28 mouse cellular contexts compared by ENCODE assay signal in the genomic region with DNA sequence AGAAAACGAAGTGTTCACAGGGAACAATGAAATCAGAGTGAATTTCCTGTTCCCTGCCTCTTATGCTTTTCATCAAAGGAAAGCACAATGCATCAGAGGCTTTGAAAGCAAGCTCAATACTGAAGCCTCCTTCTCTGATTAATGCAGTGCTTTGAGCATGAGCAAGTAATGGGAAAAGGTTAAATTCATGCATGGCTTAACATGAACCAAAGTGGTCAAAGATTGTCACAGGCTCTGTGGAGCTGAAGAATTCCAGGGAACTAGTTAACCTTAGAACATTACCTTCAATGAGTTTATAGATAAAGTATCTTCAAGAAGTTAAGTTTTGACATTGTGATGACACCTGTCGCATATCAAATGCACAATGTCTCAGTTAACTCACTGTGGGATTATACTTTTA.
DNase-seq lines count a peak whose midpoint lies in the region; ATAC-seq and TF ChIP-seq lines count a peak whose summit lies in the region.
"Had no signal": no experiment of that assay in that cellular context is flagged by ENCODE, and none has a peak within 500 bp of the region (broad histone marks: within the 10 kb centered on the region; RNA-seq: fewer than 3 reads in every experiment).

No protein-coding gene starts in this region.

- no peak for TF ChIP-seq EP300 in liver, postnatal 0 days (IDR thresholded peaks at IDR 0.05; ENCODE audit: low read depth)

- no peak overlapping the region for H3K9ac ChIP-seq in hindbrain, embryonic 11.5 days (ENCODE audit: low read depth, low read length)
- no peak overlapping the region for H3K9ac ChIP-seq in hindbrain, embryonic 14.5 days
- no peak overlapping the region for H3K9ac ChIP-seq in midbrain, embryonic 11.5 days (ENCODE audit: low read length)
- no peak overlapping the region for H3K9ac ChIP-seq in midbrain, embryonic 15.5 days
- H3K9ac ChIP-seq in kidney, postnatal 0 days (ENCODE audit: low read depth, low read length): no peak overlapping the region
- no peak overlapping the region for H3K9ac ChIP-seq in liver, postnatal 0 days (replicated peaks)
- H3K9ac ChIP-seq: embryonic facial prominence, embryonic 15.5 days; limb, embryonic 15.5 days; liver, embryonic 14.5 days; lung, embryonic 15.5 days; neural tube, embryonic 13.5 days had no signal

- H3K4me1 ChIP-seq in hindbrain, embryonic 11.5 days (replicated peaks; ENCODE audit: control insufficient read depth, insufficient read depth, low read length): no peaks in the 10 kb centered on the region
- H3K4me1 ChIP-seq in hindbrain, embryonic 14.5 days (replicated peaks; ENCODE audit: control insufficient read depth, insufficient read depth, low read length): no peaks in the 10 kb centered on the region
- H3K4me1 ChIP-seq in midbrain, embryonic 11.5 days (ENCODE audit: control insufficient read depth, insufficient read depth, low read length): no peaks in the 10 kb centered on the region
- no peaks in the 10 kb centered on the region for H3K4me1 ChIP-seq in midbrain, embryonic 15.5 days
- no peaks in the 10 kb centered on the region for H3K4me1 ChIP-seq in kidney, postnatal 0 days (replicated peaks; ENCODE audit: insufficient read depth, low read length)
- no peaks in the 10 kb centered on the region for H3K4me1 ChIP-seq in liver, postnatal 0 days (ENCODE audit: insufficient read depth)
- H3K4me1 ChIP-seq: embryonic facial prominence, embryonic 15.5 days; heart, embryonic 10.5 days; limb, embryonic 15.5 days; lung, embryonic 15.5 days; megakaryocyte, embryonic 14.5 days; neural tube, embryonic 13.5 days had no signal

- 63% methylated on average over 2 of the region's 2 CpGs for WGBS in hindbrain, embryonic 11.5 days
- 46% methylated on average over 2 of the region's 2 CpGs for WGBS in hindbrain, embryonic 14.5 days
- WGBS in midbrain, embryonic 11.5 days: 51% methylated on average over 2 of the region's 2 CpGs
- 46% methylated on average over 2 of the region's 2 CpGs for WGBS in midbrain, embryonic 15.5 days
- WGBS in kidney, postnatal 0 days: 50% methylated on average over 2 of the region's 2 CpGs
- 61% methylated on average over 2 of the region's 2 CpGs for WGBS in liver, postnatal 0 days (ENCODE audit: insufficient replicate concordance)

- DNase-seq in hindbrain, embryonic 11.5 days (ENCODE audit: low spot score): peak; percentile 1
- no peak for DNase-seq in hindbrain, embryonic 14.5 days (ENCODE audit: low spot score)
- DNase-seq in midbrain, embryonic 11.5 days (ENCODE audit: low spot score, missing footprints): no peak
- peak; percentile 12 for DNase-seq in kidney, postnatal 0 days (ENCODE audit: low spot score)
- no peak for DNase-seq in gastrocnemius, postnatal 10 days
- no peak for DNase-seq in liver, postnatal 0 days
- DNase-seq: adrenal gland, adult 2 months; cerebellum, adult 18-20 months; cerebellum, postnatal 14 days; heart, postnatal 4 days; lung, postnatal 36 days; right cerebral cortex, adult 18-20 months; right cerebral cortex, postnatal 4 days; thymus, postnatal 25 days had no signal

- no peak overlapping the region for H3K4me2 ChIP-seq in hindbrain, embryonic 11.5 days (replicated peaks; ENCODE audit: low read depth, low read length)
- no peak overlapping the region for H3K4me2 ChIP-seq in hindbrain, embryonic 14.5 days (replicated peaks)
- no peak overlapping the region for H3K4me2 ChIP-seq in midbrain, embryonic 11.5 days
- no peak overlapping the region for H3K4me2 ChIP-seq in midbrain, embryonic 15.5 days
- H3K4me2 ChIP-seq in kidney, postnatal 0 days (ENCODE audit: low read length): no peak overlapping the region
- H3K4me2 ChIP-seq in liver, postnatal 0 days (ENCODE audit: low read depth, low read length): no peak overlapping the region
- H3K4me2 ChIP-seq: embryonic facial prominence, embryonic 15.5 days; limb, embryonic 15.5 days; lung, embryonic 15.5 days; neural tube, embryonic 13.5 days had no signal

- TF ChIP-seq CTCF in kidney, postnatal 0 days (IDR thresholded peaks at IDR 0.05; ENCODE audit: low read depth): no peak
- no peak for TF ChIP-seq CTCF in liver, postnatal 0 days (IDR thresholded peaks at IDR 0.05; ENCODE audit: low read depth)

- no peak for ATAC-seq in hindbrain, embryonic 11.5 days (ENCODE audit: low FRiP score)
- ATAC-seq in hindbrain, embryonic 14.5 days (ENCODE audit: low FRiP score): no peak
- ATAC-seq in midbrain, embryonic 11.5 days (ENCODE audit: low FRiP score): 0 out of 2 replicates have a peak, but pooled peaks have one; percentile 44
- ATAC-seq in midbrain, embryonic 15.5 days (replicated peaks): no peak
- no peak for ATAC-seq in kidney, postnatal 0 days (replicated peaks; ENCODE audit: low FRiP score, low read depth)
- ATAC-seq in liver, postnatal 0 days: no peak
- ATAC-seq: hindbrain, embryonic 16.5 days; intestine, embryonic 16.5 days; midbrain, embryonic 16.5 days; Patski had no signal

- H3K27me3 ChIP-seq in hindbrain, embryonic 11.5 days (ENCODE audit: control insufficient read depth, insufficient read depth, low read length): no peaks in the 10 kb centered on the region
- no peaks in the 10 kb centered on the region for H3K27me3 ChIP-seq in hindbrain, embryonic 14.5 days (ENCODE audit: control insufficient read depth, insufficient read depth, low read length)
- no peaks in the 10 kb centered on the region for H3K27me3 ChIP-seq in midbrain, embryonic 11.5 days (ENCODE audit: control insufficient read depth, insufficient read depth, low read length)
- no peaks in the 10 kb centered on the region for H3K27me3 ChIP-seq in midbrain, embryonic 15.5 days (replicated peaks)
- no peaks in the 10 kb centered on the region for H3K27me3 ChIP-seq in kidney, postnatal 0 days (ENCODE audit: insufficient read depth, low read length)
- H3K27me3 ChIP-seq in liver, postnatal 0 days (ENCODE audit: insufficient read depth, low read length): no peaks in the 10 kb centered on the region
- H3K27me3 ChIP-seq: embryonic facial prominence, embryonic 15.5 days; limb, embryonic 15.5 days; lung, embryonic 15.5 days; megakaryocyte, embryonic 14.5 days; neural tube, embryonic 13.5 days; Patski had no signal

- no peaks in the 10 kb centered on the region for H3K9me3 ChIP-seq in hindbrain, embryonic 11.5 days (ENCODE audit: control insufficient read depth, low read length)
- H3K9me3 ChIP-seq in hindbrain, embryonic 14.5 days (ENCODE audit: control insufficient read depth, low read length): no peaks in the 10 kb centered on the region
- H3K9me3 ChIP-seq in midbrain, embryonic 11.5 days (ENCODE audit: control insufficient read depth, low read length): no peaks in the 10 kb centered on the region
- H3K9me3 ChIP-seq in midbrain, embryonic 15.5 days: no peaks in the 10 kb centered on the region
- no peaks in the 10 kb centered on the region for H3K9me3 ChIP-seq in kidney, postnatal 0 days (replicated peaks; ENCODE audit: low read length)
- no peaks in the 10 kb centered on the region for H3K9me3 ChIP-seq in liver, postnatal 0 days (ENCODE audit: low read length)
- H3K9me3 ChIP-seq: embryonic facial prominence, embryonic 15.5 days; heart, embryonic 10.5 days; limb, embryonic 15.5 days; lung, embryonic 15.5 days; megakaryocyte, embryonic 14.5 days; neural tube, embryonic 13.5 days had no signal

- no peak overlapping the region for H3K4me3 ChIP-seq in hindbrain, embryonic 11.5 days (ENCODE audit: low read depth, low read length)
- no peak overlapping the region for H3K4me3 ChIP-seq in hindbrain, embryonic 14.5 days (replicated peaks; ENCODE audit: low read length)
- H3K4me3 ChIP-seq in midbrain, embryonic 11.5 days (ENCODE audit: low read depth, low read length): no peak overlapping the region
- no peak overlapping the region for H3K4me3 ChIP-seq in midbrain, embryonic 15.5 days
- H3K4me3 ChIP-seq in kidney, postnatal 0 days (replicated peaks; ENCODE audit: low read depth, low read length): no peak overlapping the region
- no peak overlapping the region for H3K4me3 ChIP-seq in liver, postnatal 0 days (ENCODE audit: low read depth, low read length)
- H3K4me3 ChIP-seq: embryonic facial prominence, embryonic 15.5 days; heart, embryonic 10.5 days; layer of hippocampus, adult 2 months; limb, embryonic 15.5 days; lung, embryonic 15.5 days; megakaryocyte, embryonic 14.5 days; myocyte; neural tube, embryonic 13.5 days had no signal

- no peak overlapping the region for H3K27ac ChIP-seq in hindbrain, embryonic 11.5 days (ENCODE audit: low read depth, low read length)
- H3K27ac ChIP-seq in hindbrain, embryonic 14.5 days: no peak overlapping the region
- no peak overlapping the region for H3K27ac ChIP-seq in midbrain, embryonic 11.5 days (ENCODE audit: low read depth, low read length)
- no peak overlapping the region for H3K27ac ChIP-seq in midbrain, embryonic 15.5 days
- H3K27ac ChIP-seq in kidney, postnatal 0 days: no peak overlapping the region
- H3K27ac ChIP-seq in liver, postnatal 0 days (ENCODE audit: low read depth): no peak overlapping the region
- H3K27ac ChIP-seq: embryonic facial prominence, embryonic 15.5 days; heart, embryonic 10.5 days; layer of hippocampus, adult 2 months; limb, embryonic 15.5 days; liver, embryonic 14.5 days; lung, embryonic 15.5 days; neural tube, embryonic 13.5 days had no signal

- H3K36me3 ChIP-seq in hindbrain, embryonic 11.5 days (ENCODE audit: control insufficient read depth, insufficient read depth, low read length): no peaks in the 10 kb centered on the region
- H3K36me3 ChIP-seq in hindbrain, embryonic 14.5 days (replicated peaks; ENCODE audit: control insufficient read depth, insufficient read depth): no peaks in the 10 kb centered on the region
- no peaks in the 10 kb centered on the region for H3K36me3 ChIP-seq in midbrain, embryonic 11.5 days (ENCODE audit: control insufficient read depth, insufficient read depth, low read length)
- H3K36me3 ChIP-seq in midbrain, embryonic 15.5 days (replicated peaks): no peaks in the 10 kb centered on the region
- H3K36me3 ChIP-seq in kidney, postnatal 0 days (ENCODE audit: insufficient read depth, low read length): no peaks in the 10 kb centered on the region
- H3K36me3 ChIP-seq in liver, postnatal 0 days (replicated peaks; ENCODE audit: insufficient read depth, low read length): no peaks in the 10 kb centered on the region
- H3K36me3 ChIP-seq: embryonic facial prominence, embryonic 15.5 days; heart, embryonic 10.5 days; limb, embryonic 15.5 days; lung, embryonic 15.5 days; neural tube, embryonic 13.5 days had no signal

Comparison
In these comparisons a context has a peak if more than half of its experiments do, and no peak if none do; other contexts are left out.
1. DNase-seq: peak in hindbrain, embryonic 11.5 days (single experiment) and kidney, postnatal 0 days (single experiment); none in hindbrain, embryonic 14.5 days (single experiment), midbrain, embryonic 11.5 days (single experiment), gastrocnemius, postnatal 10 days (single experiment) and liver, postnatal 0 days (single experiment).